Mouse (Mus musculus) effector memory CD4-positive, alpha-beta T cell, adult 7 months (primary cell): ENCODE data around the gene Nxnl1. TPM values are rescaled to one million over a fixed set of nuclear protein-coding genes. Genes with fewer than 3 reads are reported as not detected.

ENCODE experiments used
- polyA plus RNA-seq: library from polyadenylated mRNA; unstranded; fragments of 100-300 nt; shearing (Covaris generic); gene quantifications from one replicate; pipeline ENCODE4 v1.2.1, GENCODE M21; 2017

Gene Nxnl1
- 1.9 TPM for polyA plus RNA-seq

DNA sequence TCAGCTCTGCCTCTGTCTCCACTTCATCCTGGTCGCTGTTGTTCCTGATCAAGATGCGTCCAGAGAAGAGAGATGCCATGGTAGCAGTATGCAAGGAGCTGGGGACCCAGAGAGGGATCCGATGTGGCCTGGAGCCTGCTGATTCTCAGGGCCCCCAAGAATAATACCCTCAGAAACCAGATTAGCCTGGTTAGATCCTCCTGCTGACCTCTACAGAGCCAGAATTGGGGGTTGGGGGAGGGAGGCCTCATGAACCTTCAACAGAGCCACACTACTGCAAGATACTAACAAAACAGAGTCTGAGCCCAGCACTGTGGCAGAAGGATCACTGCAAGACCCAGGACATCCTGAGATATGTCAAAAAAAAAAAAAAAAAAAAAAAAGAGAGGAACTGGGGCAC is at the start of gene Nxnl1:
Gene Nxnl1, minus strand, starts transcription at position 101 of the 400 bp plus-strand sequence.

DNA sequence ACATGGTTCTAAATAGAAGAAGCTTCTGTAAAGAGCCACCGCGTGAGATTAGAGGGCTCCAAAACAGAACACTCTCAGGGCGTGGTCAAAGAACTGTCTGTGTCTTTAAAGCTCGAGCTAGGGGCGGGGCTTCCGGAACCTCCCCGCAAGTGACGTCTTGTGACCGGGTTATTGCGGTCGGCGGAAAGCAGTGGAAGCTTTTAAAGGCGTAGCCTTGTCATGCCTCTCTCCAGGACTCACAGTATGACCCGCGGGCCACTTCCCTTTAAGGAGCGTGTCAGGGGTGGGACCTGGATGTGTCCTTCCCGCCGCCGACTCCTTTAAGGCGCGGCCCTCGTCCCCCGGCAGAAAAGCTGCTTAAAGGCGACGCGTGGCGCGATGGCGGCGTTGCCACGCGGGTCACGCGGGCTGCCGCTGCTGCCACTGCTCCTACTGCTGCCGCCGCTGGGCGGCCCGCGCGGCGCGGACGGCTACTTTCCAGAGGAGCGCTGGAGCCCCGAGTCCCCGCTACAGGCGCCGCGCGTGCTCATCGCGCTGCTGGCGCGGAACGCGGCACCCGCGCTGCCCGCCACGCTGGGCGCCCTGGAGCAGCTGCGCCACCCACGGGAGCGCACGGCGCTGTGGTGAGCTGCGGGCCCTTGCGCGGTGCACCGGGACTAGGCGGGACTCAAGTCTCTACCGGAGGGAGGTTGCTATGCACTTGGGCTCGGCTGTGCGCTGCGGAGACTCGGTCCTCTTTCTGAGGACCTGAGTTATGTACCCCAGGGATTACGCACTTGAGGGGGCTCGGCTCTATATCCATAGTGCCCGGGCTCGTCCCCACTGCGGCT is 44.6 kb upstream of the Nxnl1 start, which contains the start of gene Colgalt1:
Gene Colgalt1, plus strand, starts transcription at position 177 of the 830 bp plus-strand sequence.

DNA sequence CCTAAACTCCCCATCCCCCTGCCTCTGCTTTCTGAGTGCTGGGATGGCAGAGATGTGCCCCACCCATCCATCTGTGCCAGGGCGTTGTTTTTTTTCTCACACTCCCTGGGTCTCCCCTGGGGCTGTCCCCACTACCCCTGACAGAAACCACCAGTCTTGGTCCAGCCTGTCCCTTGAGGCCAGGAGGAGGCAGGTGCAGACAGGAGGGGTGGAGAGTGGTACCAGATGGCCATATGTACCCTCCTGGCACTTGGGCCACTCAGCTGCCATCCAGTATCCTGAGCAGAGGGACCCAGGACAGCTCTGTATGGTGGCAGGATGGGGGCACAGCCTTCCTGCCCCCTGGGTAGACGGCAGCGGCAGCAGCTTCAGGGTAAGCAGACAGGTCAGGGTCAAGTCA is 31.1 kb upstream of the Nxnl1 start, which contains the start of gene Fam129c:
Gene Fam129c, plus strand, starts transcription at position 198 of the 400 bp plus-strand sequence.

DNA sequence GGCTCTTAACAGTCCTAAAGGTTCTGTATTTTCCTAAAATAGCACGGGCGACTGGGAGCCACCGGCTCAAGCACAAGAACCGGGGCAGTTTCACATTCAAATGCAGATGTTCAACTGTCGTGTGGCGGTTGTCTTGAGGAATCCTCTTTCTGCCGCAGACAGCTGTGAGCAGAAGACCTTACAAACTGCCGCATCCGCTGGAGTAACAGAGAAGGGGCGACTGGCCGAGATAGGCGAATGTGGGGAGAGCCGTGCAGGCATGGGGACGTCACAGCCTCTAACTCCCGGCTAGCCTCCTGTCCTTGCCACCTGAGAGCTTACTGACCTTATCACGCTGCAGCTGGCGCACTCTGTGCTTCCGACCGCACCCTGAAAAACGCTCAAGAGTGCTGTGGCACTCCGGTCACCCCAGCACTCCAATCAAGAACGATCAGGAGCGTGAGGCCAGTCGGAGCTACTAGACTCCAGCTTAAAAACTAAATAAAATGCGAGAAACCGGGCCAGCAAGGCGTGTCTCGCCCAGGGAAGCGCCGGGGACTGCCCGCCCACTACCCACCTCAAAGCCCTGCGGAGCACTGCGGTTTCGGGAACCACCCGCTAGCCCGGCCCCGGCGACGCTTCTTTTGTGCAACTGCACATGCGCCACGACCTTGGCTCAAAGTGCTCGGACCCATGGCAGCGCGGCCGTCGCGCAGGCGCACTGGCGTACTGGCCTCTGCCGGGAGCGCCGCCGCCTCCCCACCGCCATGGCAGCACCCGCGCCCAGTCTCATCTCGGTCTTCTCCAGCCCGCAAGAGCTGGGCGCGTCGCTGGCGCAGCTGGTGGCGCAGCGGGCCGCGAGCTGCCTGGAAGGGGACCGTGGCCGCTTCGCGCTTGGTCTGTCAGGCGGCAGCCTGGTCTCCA is 25.3 kb upstream of the Nxnl1 start, which contains the start of gene Pgls:
Gene Pgls, plus strand, starts transcription at position 706 of the 903 bp plus-strand sequence.

DNA sequence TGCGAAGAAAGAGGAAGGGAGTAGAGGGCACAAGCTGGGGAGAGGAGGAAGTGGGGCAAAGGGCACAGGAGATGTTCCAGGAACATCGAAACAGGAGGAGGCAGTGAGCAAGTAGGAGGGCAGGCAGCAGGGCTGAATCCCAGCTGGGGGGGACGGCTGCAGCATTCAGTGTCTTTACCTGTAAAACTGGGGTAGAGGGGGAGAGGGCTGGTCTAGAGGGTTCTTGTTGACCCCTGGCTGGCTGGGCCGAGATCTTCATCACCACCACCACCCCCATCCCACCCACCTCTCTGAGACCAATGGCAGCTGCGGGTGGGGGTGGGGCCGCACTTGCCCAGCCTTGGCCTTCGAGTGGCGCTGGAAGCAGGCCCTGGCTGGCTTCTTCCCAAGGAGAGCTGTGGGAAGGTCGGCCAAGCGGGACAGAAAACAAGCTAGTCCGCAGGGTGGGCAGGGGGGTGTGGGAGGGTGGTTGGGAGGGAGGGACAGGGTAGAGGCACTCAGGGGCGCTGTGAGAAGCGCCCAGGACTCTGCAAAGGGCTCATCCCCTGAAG is 2.1 kb upstream of the Nxnl1 start, which contains the start of gene Slc27a1:
Gene Slc27a1, plus strand, starts transcription at position 496 of the 551 bp plus-strand sequence.

DNA sequence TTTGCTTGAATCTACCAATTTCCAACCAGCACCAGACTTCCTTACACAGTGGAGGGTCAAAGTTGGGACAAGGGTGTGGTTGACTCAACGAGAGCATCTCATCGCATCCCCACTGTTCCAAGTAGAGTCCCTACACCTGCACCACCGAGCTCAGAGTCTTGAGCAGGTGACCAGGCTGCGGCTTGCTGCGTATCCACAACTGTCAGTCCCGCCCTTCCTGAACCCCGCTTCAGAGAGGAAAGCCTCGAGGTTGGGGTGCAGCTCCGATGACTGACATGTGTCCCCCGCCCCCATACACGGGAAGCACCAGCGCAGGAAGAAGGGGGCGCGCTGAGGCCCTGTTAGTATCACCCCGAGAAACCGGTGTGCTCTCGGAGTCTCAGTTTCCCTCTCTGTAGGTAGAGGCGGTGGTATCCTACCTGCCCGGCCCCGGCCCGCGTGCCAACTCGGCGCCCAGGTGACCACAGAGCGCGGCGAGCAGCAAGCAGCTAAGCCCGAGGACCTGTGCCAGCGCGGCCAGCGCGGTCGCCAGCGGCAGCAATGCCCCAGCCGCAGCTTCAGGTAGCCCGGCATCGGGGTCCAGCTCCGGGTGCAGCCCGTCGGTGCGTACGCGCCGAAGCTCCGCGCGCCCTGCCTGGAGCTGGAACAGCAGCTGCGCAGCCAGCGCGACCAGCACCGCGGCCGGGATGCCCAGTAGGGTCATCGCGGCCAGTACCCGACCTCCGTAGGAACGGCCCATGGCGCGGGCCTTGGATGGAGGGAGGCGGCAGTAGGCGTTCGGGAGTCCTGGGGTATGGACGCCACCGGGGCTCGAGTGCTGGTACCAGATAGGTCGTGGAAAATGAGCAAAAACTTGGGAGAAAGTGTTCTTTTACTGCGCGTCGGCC is 8.1 kb downstream of the Nxnl1 start, which contains the start of gene Tmem221:
Gene Tmem221, minus strand, starts transcription at position 801 of the 887 bp plus-strand sequence.

DNA sequence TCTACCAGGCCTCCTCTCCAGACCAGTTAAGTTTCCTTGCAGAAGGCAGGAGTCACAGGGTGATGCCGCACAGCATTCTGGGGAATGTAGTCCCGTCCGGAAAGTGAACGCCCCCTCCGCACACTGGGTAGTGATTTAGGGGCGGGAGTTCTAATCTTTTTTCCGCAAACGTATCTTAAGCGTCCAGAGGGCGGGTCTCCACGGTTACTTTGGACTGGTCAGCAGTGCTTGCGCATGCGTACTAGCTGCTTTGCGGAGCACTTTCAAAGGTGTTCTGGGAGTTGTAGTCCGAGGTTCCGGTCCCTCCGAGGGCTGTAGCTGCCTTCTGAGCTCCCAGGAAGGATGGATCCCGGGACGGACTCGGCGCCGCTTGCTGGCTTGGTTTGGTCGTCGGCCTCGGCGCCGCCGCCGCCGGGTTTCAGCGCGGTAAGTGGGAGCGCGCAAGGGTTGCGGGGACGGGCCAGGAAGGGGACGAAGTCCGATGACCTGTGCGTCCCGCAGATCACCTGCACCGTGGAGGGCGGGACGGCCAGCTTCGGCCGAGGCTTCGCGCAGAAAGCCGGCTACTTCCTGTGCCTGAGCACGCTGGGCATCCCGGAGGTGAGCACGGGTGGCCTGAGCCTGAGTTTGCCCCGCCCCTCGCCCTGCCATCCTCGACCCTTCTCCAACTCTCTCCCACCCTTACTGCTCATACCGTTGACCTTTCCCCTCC is 23.6 kb downstream of the Nxnl1 start, which contains the start of gene Mvb12a:
Gene Mvb12a, plus strand, starts transcription at position 291 of the 712 bp plus-strand sequence.

DNA sequence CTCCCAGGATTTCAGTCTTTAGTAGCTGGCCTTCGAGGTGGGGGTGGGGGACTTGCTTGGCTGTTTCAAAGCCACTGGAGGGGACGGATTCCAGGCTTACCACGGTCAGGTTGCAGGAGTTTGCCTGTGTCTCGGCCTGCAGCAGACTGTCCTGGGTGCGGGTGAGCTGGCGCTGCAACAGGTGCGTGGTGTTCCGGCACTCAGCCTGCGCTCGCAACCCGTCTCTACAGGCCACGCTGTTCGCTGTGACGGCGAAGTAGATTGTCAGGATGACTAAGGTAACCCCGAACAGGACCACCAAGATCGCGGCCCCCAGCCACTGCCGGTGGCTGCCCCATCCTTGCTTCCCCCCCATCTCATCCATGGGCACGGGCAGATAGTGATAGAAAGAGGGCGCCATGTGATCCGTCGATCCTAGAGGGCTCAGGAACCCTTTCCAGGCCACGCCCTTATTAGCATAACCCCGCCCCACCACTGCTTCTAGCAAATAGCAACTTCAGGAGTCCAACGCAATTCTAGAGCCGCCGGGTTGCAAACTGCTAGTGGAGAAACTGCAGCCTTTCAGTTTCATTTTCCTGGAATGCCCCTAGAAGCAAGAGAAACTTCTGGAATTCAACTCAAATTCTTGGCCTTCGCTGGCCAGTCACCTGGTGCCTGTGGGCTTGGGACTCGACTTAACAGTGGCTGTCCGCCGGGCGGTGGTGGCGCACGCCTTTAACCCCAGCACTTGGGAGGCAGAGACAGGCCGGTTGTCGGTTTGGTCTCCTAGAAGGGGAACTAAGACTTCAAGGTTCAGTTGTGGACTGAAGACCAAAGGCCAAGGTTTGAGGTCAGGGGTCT is 29.2 kb downstream of the Nxnl1 start, which contains the start of gene Bst2:
Gene Bst2, minus strand, starts transcription at position 429 of the 840 bp plus-strand sequence.

DNA sequence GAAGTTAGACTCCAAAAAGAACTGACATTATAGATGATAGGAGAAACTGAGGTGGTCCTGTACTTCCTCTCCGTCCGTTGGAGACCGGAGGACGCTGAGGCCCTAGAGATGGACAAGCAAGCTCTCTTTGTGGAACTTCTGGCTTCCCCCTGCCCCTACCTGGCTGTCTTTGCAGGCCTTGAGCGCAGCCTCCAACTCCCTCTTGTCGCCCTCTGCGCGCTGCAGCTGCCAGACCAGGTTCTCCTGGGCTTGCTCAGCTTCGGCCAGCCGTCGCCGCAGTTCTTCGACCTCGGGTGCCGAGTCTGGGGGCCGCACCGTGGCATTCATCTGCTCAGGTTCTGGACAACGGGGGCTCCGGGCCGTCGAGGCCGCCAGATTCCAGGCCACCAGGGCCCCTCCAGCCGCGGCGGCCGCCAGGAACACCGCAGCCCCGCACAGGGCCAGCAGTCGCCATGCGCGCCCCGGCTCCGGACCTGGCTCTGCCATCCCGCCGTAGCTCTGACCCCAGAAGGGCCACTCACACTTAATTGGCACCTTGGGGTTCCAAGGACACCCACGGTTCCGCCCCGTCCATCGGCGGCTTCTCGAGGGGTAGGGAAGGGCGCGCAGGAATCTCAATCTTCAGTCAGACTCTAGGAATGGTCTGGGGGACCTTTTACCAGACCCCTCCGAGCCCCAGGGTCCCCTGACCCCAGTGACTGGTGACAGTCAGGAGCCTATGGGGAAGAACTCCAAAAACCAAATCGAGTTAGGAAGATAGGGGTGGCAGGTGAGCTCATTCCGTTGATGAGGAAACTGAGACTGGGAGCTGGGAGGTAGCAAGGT is 41.0 kb downstream of the Nxnl1 start, which contains the start of gene Ccdc194:
Gene Ccdc194, minus strand, starts transcription at position 486 of the 825 bp plus-strand sequence.

DNA sequence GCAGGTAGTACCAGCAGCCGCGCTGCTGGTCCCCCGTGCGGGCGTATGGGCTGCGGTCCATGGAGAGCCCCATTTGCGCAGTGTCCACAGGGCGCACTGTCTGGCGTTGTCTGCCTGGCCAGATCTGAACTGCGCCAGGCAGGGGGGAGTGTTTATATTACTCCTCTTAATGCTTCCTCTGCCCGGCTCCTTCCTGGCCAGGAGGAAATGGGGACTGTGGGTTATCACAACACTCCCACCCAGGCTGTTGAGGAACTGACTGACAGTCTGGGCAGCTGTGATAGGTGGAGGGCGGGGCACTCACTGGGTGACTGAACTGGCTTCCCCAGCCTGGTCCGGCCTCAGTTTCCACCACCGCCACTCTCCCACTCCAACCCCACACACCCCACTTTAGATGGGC is 54.8 kb downstream of the Nxnl1 start, which contains the start of gene Plvap:
Gene Plvap, minus strand, starts transcription at position 109 of the 400 bp plus-strand sequence.

Other genes with a start within 250 kb of the Nxnl1 start
- gene Use1, start 199.8 kb downstream of the Nxnl1 start, polyA plus RNA-seq, result 185 TPM
- 17.4 TPM for gene Ocel1, start 195.3 kb downstream of the Nxnl1 start, polyA plus RNA-seq
- 7.6 TPM for gene Nr2f6, start 184.6 kb downstream of the Nxnl1 start, polyA plus RNA-seq
- gene Ushbp1, start 170.8 kb downstream of the Nxnl1 start, polyA plus RNA-seq, result 0.29 TPM
- gene Babam1, start 169.7 kb downstream of the Nxnl1 start, polyA plus RNA-seq, result 87.6 TPM
- gene Ankle1, start 160.6 kb downstream of the Nxnl1 start, polyA plus RNA-seq, result 0.20 TPM
- gene Abhd8, start 102.9 kb downstream of the Nxnl1 start, polyA plus RNA-seq, result 112 TPM
- 21.5 TPM for gene Mrpl34, start 101.6 kb downstream of the Nxnl1 start, polyA plus RNA-seq
- 143 TPM for gene Dda1, start 97.4 kb downstream of the Nxnl1 start, polyA plus RNA-seq
- gene Ano8, start 80.6 kb downstream of the Nxnl1 start, polyA plus RNA-seq, result 16.6 TPM
- gene Gtpbp3, start 78.5 kb downstream of the Nxnl1 start, polyA plus RNA-seq, result 6.5 TPM
- gene Plvap, start 54.8 kb downstream of the Nxnl1 start, polyA plus RNA-seq, result not detected
- gene Ccdc194, start 40.9 kb downstream of the Nxnl1 start, polyA plus RNA-seq, result not detected
- 108 TPM for gene Bst2, start 29.1 kb downstream of the Nxnl1 start, polyA plus RNA-seq
- 65.2 TPM for gene Mvb12a, start 23.7 kb downstream of the Nxnl1 start, polyA plus RNA-seq
- 13.9 TPM for gene Tmem221, start 7.7 kb downstream of the Nxnl1 start, polyA plus RNA-seq
- gene Slc27a1, start 2.3 kb upstream of the Nxnl1 start, polyA plus RNA-seq, result 16.1 TPM
- gene Pgls, start 25.6 kb upstream of the Nxnl1 start, polyA plus RNA-seq, result 66.7 TPM
- gene Fam129c, start 31.0 kb upstream of the Nxnl1 start, polyA plus RNA-seq, result 2.7 TPM
- 30.3 TPM for gene Colgalt1, start 44.4 kb upstream of the Nxnl1 start, polyA plus RNA-seq
- not detected for gene Unc13a, start 105.2 kb upstream of the Nxnl1 start, polyA plus RNA-seq
- gene Jak3, start 109.7 kb upstream of the Nxnl1 start, polyA plus RNA-seq, result 72.8 TPM
- 17.5 TPM for gene Insl3, start 122.6 kb upstream of the Nxnl1 start, polyA plus RNA-seq
- 2.9 TPM for gene B3gnt3, start 135.2 kb upstream of the Nxnl1 start, polyA plus RNA-seq
- 169 TPM for gene Fcho1, start 159.1 kb upstream of the Nxnl1 start, polyA plus RNA-seq